Mouse (Mus musculus): ENCODE measurements at regions not wholly inside any gene's neighbourhood (a gene's known extent, or its start where the extent isn't known, plus 50 kb on each side); places are given as distances from the start of the nearest gene placed in this dataset.

GRCm38 (mm10) chr3:35027898-35028297 lies 377.7 kb downstream of the Sox2 start:
- Histone ChIP-seq H3K4me1 (ENCODE audit: control insufficient read depth, insufficient read depth, low read length) (no peaks in the 10 kb centered on the region), H3K27ac (ENCODE audit: insufficient read depth, low read length) (no peak overlapping the region), H3K4me3 (ENCODE audit: insufficient read depth, low read length) (no peak overlapping the region)
- TF ChIP-seq POLR2A (IDR thresholded peaks at IDR 0.05; ENCODE audit: low read depth, low read length) (no peak), CTCF (IDR thresholded peaks at IDR 0.05; ENCODE audit: borderline replicate concordance, insufficient read depth, low read length) (no peak)

DNA sequence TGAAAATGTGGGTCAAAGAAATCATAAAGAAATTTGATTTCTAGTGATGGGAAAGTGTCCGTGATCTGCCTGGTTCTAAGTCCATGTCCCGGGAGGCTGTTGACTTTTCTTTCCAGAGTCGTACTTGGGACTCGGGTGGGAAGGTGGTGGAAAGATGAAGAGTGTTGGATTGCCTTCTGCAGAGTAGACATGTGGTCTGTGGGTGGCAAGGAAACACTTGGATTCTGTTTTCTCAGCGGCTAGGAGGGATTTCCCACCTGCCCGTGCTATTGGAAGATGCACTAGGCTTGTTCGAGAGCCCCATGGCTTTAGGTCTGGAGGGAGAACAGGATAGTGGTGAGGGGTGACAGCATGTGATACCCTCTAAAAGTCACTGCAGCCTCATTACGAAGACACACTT lies 379.7 kb downstream of the Sox2 start:
- Histone ChIP-seq H3K4me1 (ENCODE audit: control insufficient read depth, insufficient read depth, low read length) (no peaks in the 10 kb centered on the region), H3K27ac (ENCODE audit: insufficient read depth, low read length) (no peak overlapping the region), H3K4me3 (ENCODE audit: insufficient read depth, low read length) (no peak overlapping the region)
- no peak for TF ChIP-seq POLR2A (IDR thresholded peaks at IDR 0.05; ENCODE audit: low read depth, low read length)
- TF ChIP-seq CTCF (IDR thresholded peaks at IDR 0.05; ENCODE audit: borderline replicate concordance, insufficient read depth, low read length) = no peak

DNA sequence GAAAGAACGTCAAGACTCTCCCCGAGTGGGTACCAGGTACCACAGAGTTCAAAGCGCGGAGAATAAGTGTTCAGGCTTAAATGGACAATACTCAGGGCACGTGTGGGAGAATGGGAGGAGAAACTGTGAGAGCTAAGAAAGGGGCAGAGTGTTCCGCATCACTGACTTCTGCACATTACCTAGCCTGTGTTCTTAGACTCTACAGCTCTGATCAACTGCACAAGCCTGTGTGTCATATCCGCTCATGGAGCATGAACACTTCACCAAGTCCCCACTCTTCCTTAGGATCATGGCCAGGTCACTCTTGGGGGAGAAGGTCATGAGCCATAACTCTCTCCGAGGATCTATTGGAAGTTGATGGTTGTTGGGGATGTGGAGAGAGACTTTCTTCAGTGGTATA lies 383.4 kb downstream of the Sox2 start:
- no peak for TF ChIP-seq CTCF (IDR thresholded peaks at IDR 0.05; ENCODE audit: borderline replicate concordance, insufficient read depth, low read length)
- no peak for TF ChIP-seq POLR2A (IDR thresholded peaks at IDR 0.05; ENCODE audit: low read depth, low read length)
- Histone ChIP-seq H3K4me3 (ENCODE audit: insufficient read depth, low read length) (no peak overlapping the region), H3K4me1 (ENCODE audit: control insufficient read depth, insufficient read depth, low read length) (no peaks in the 10 kb centered on the region), H3K27ac (ENCODE audit: insufficient read depth, low read length) (no peak overlapping the region)

- Histone ChIP-seq H3K4me1 (ENCODE audit: control insufficient read depth, insufficient read depth, low read length) (no peaks in the 10 kb centered on the region), H3K27ac (ENCODE audit: insufficient read depth, low read length) (no peak overlapping the region), H3K4me3 (ENCODE audit: insufficient read depth, low read length) (no peak overlapping the region)
- TF ChIP-seq CTCF (IDR thresholded peaks at IDR 0.05; ENCODE audit: borderline replicate concordance, insufficient read depth, low read length) (no peak), POLR2A (IDR thresholded peaks at IDR 0.05; ENCODE audit: low read depth, low read length) (no peak)
Observed at GRCm38 (mm10) chr3:35035234-35035633, 385.0 kb downstream of the Sox2 start.

- Histone ChIP-seq H3K4me3 (ENCODE audit: insufficient read depth, low read length) (no peak overlapping the region), H3K4me1 (ENCODE audit: control insufficient read depth, insufficient read depth, low read length) (no peaks in the 10 kb centered on the region), H3K27ac (ENCODE audit: insufficient read depth, low read length) (no peak overlapping the region)
- TF ChIP-seq CTCF (IDR thresholded peaks at IDR 0.05; ENCODE audit: borderline replicate concordance, insufficient read depth, low read length) (no peak), POLR2A (IDR thresholded peaks at IDR 0.05; ENCODE audit: low read depth, low read length) (no peak)
Observed at GRCm38 (mm10) chr3:35043705-35044104, 393.5 kb downstream of the Sox2 start.

DNA sequence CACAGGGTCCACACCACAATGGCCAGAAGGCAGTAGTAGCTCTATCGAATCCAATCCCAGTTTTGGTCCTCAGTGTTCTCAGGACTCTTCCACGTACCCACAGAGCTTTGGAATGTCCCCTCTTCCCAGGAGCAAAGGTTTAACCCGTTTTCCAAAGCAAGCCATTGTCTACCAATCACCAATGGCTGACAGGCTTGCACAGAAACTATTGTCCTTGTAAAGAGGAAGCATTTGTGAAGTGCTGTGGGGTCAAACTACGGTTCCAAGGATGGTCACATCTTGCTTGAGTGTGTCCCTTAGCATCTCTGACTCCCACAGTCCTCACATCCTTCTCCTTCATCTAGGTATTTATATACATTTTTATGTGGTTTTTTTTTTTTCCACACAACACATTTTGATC lies 409.2 kb downstream of the Sox2 start:
- TF ChIP-seq CTCF (IDR thresholded peaks at IDR 0.05; ENCODE audit: borderline replicate concordance, insufficient read depth, low read length) = no peak
- TF ChIP-seq POLR2A (IDR thresholded peaks at IDR 0.05; ENCODE audit: low read depth, low read length) = no peak
- Histone ChIP-seq H3K4me1 (ENCODE audit: control insufficient read depth, insufficient read depth, low read length) (no peaks in the 10 kb centered on the region), H3K4me3 (ENCODE audit: insufficient read depth, low read length) (no peak overlapping the region), H3K27ac (ENCODE audit: insufficient read depth, low read length) (no peak overlapping the region)

GRCm38 (mm10) chr3:35060042-35060441 lies 409.8 kb downstream of the Sox2 start:
- H3K4me1 ChIP-seq (ENCODE audit: control insufficient read depth, insufficient read depth, low read length) = no peaks in the 10 kb centered on the region
- H3K27ac ChIP-seq (ENCODE audit: insufficient read depth, low read length) = no peak overlapping the region
- TF ChIP-seq CTCF (IDR thresholded peaks at IDR 0.05; ENCODE audit: borderline replicate concordance, insufficient read depth, low read length) (no peak), POLR2A (IDR thresholded peaks at IDR 0.05; ENCODE audit: low read depth, low read length) (no peak)
- H3K4me3 ChIP-seq (ENCODE audit: insufficient read depth, low read length) = no peak overlapping the region

GRCm38 (mm10) chr3:35066824-35067223 lies 416.6 kb downstream of the Sox2 start:
- Histone ChIP-seq H3K4me1 (ENCODE audit: control insufficient read depth, insufficient read depth, low read length) (no peaks in the 10 kb centered on the region), H3K27ac (ENCODE audit: insufficient read depth, low read length) (no peak overlapping the region), H3K4me3 (ENCODE audit: insufficient read depth, low read length) (no peak overlapping the region)
- no peak for TF ChIP-seq CTCF (IDR thresholded peaks at IDR 0.05; ENCODE audit: borderline replicate concordance, insufficient read depth, low read length)
- TF ChIP-seq POLR2A (IDR thresholded peaks at IDR 0.05; ENCODE audit: low read depth, low read length) = no peak

GRCm38 (mm10) chr3:35068586-35068985 lies 418.4 kb downstream of the Sox2 start:
- H3K4me1 ChIP-seq (ENCODE audit: control insufficient read depth, insufficient read depth, low read length) = no peaks in the 10 kb centered on the region
- TF ChIP-seq CTCF (IDR thresholded peaks at IDR 0.05; ENCODE audit: borderline replicate concordance, insufficient read depth, low read length) (no peak), POLR2A (IDR thresholded peaks at IDR 0.05; ENCODE audit: low read depth, low read length) (no peak)
- no peak overlapping the region for H3K4me3 ChIP-seq (ENCODE audit: insufficient read depth, low read length)
- no peak overlapping the region for H3K27ac ChIP-seq (ENCODE audit: insufficient read depth, low read length)

- no peaks in the 10 kb centered on the region for H3K4me1 ChIP-seq (ENCODE audit: control insufficient read depth, insufficient read depth, low read length)
- TF ChIP-seq POLR2A (IDR thresholded peaks at IDR 0.05; ENCODE audit: low read depth, low read length) (no peak), CTCF (IDR thresholded peaks at IDR 0.05; ENCODE audit: borderline replicate concordance, insufficient read depth, low read length) (no peak)
- no peak overlapping the region for H3K27ac ChIP-seq (ENCODE audit: insufficient read depth, low read length)
- no peak overlapping the region for H3K4me3 ChIP-seq (ENCODE audit: insufficient read depth, low read length)
Observed at GRCm38 (mm10) chr3:35071046-35071445, 420.8 kb downstream of the Sox2 start.

DNA sequence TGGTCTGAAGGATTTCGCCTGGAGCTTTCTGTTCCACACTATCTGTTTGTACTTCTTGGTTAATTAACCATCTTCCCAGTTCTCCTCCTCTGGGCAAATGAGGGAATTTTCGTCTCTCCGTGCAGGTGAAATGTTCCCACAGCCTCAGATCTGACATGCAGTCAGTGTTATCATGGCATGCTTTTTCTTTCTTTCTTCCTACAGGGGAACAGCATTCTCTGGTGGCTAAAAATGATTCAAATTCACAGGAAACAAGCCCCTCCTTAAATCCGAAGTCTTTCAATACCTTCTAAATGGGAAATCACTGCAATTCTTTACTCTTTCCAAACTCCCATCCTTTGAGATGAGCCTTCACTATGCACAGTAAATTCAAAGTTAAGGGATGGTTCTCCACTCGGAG lies 429.7 kb downstream of the Sox2 start:
- Histone ChIP-seq H3K4me3 (ENCODE audit: insufficient read depth, low read length) (no peak overlapping the region), H3K27ac (ENCODE audit: insufficient read depth, low read length) (no peak overlapping the region), H3K4me1 (ENCODE audit: control insufficient read depth, insufficient read depth, low read length) (no peaks in the 10 kb centered on the region)
- TF ChIP-seq CTCF (IDR thresholded peaks at IDR 0.05; ENCODE audit: borderline replicate concordance, insufficient read depth, low read length) = no peak
- TF ChIP-seq POLR2A (IDR thresholded peaks at IDR 0.05; ENCODE audit: low read depth, low read length) = no peak
